Mouse (Mus musculus) CH12.LX (cell line): ENCODE measurements around the gene Ski. TPM values are rescaled to one million over a fixed set of nuclear protein-coding genes. Genes with fewer than 3 reads are reported as not detected.

Source experiments
- DNase-seq: peaks from one replicate; pipeline ENCODE4 v3.0.0-alpha.2; 2013; ENCODE audit errors: extremely low read depth
- H3K27ac ChIP-seq: 2 replicates; pipeline ENCODE4 v1.5.1; 2012; ENCODE audit warnings: low read depth, mild to moderate bottlenecking, control low read depth, moderate library complexity; ENCODE audit not compliant: insufficient read depth
- H3K27me3 ChIP-seq: replicated peaks from 2 replicates; pipeline ENCODE3; 2012; ENCODE audit warnings: inconsistent platforms
- H3K36me3 ChIP-seq, 2 experiments: replicated peaks in 1 of 2; 2 replicates each; pipeline versions ENCODE3 to v1.6.1; 2012; ENCODE audit warnings: inconsistent platforms in 1 of 2, low read length in 1 of 2, mild to moderate bottlenecking in 1 of 2, mixed read lengths in 1 of 2, moderate library complexity in 1 of 2; ENCODE audit not compliant: control insufficient read depth in 1 of 2, insufficient read depth in 1 of 2
- H3K4me1 ChIP-seq, 2 experiments: 2 replicates each; pipeline ENCODE4 v1.6.1; 2012; ENCODE audit warnings: inconsistent platforms in 1 of 2, moderate library complexity in 1 of 2; ENCODE audit not compliant: insufficient read depth in 2 of 2, control insufficient read depth in 1 of 2
- H3K4me2 ChIP-seq: 2 replicates; pipeline ENCODE4 v1.6.1; 2012; ENCODE audit warnings: low read depth, mild to moderate bottlenecking, control low read depth; ENCODE audit not compliant: poor library complexity, insufficient read depth, severe bottlenecking
- H3K4me3 ChIP-seq, 3 experiments: fragments of 150-350 bp in 1 of 3; sonication (generic) in 1 of 3; replicated peaks in 1 of 3; 2 replicates each; pipeline versions ENCODE3 to v1.5.1; 2011 to 2012; ENCODE audit warnings: low read depth in 2 of 3, low read length in 2 of 3, mild to moderate bottlenecking in 2 of 3, moderate library complexity in 2 of 3, control low read depth in 1 of 3, improper control_type of control experiment in 1 of 3, inconsistent platforms in 1 of 3, mixed read lengths in 1 of 3; ENCODE audit not compliant: poor library complexity in 1 of 3
- H3K79me2 ChIP-seq: replicated peaks from 2 replicates; pipeline ENCODE4 v1.6.1; 2012; ENCODE audit warnings: mild to moderate bottlenecking, moderate library complexity; ENCODE audit not compliant: control insufficient read depth, poor library complexity, insufficient read depth, severe bottlenecking; ENCODE audit errors: extremely low read depth
- H3K9ac ChIP-seq: 2 replicates; pipeline ENCODE4 v1.6.1; 2012; ENCODE audit warnings: low read depth, mild to moderate bottlenecking, control low read depth, moderate library complexity; ENCODE audit not compliant: insufficient read depth
- H3K9me3 ChIP-seq: replicated peaks from 2 replicates; pipeline ENCODE3; 2012; ENCODE audit warnings: low read length, inconsistent platforms, mixed read lengths
- BHLHE40 ChIP-seq: IDR thresholded peaks from 2 replicates; pipeline ENCODE4 v1.6.1; 2011; ENCODE audit warnings: mild to moderate bottlenecking, low read depth, low read length, improper control_type of control experiment
- CTCF ChIP-seq, 2 experiments: IDR thresholded peaks in 1 of 2; conservative IDR thresholded peaks in 1 of 2; 2 replicates each; pipeline ENCODE4 v1.5.1; 2011 to 2012; ENCODE audit warnings: low read depth in 2 of 2, low read length in 2 of 2, improper control_type of control experiment in 1 of 2, inconsistent platforms in 1 of 2, mild to moderate bottlenecking in 1 of 2, moderate library complexity in 1 of 2
- ETS1 ChIP-seq: conservative IDR thresholded peaks from 2 replicates; pipeline ENCODE4 v1.6.1; 2012; ENCODE audit warnings: low read depth, mild to moderate bottlenecking, inconsistent platforms, low read length, improper control_type of control experiment, moderate library complexity
- HCFC1 ChIP-seq: IDR thresholded peaks from 2 replicates; pipeline ENCODE4 v1.6.1; 2012; ENCODE audit warnings: low read depth, mild to moderate bottlenecking, inconsistent platforms, low read length, improper control_type of control experiment
- IRF4 ChIP-seq: IDR thresholded peaks from 2 replicates; pipeline ENCODE4 v1.6.1; 2014; ENCODE audit warnings: low read depth, mild to moderate bottlenecking, inconsistent platforms, low read length, improper control_type of control experiment
- MAX ChIP-seq: IDR thresholded peaks from 2 replicates; pipeline ENCODE4 v1.6.1; 2011; ENCODE audit warnings: low read length, improper control_type of control experiment
- MAZ ChIP-seq: IDR thresholded peaks from 2 replicates; pipeline ENCODE4 v1.6.1; 2012; ENCODE audit warnings: low read depth, mild to moderate bottlenecking, inconsistent platforms, low read length, improper control_type of control experiment, moderate library complexity
- MXI1 ChIP-seq: IDR thresholded peaks from 2 replicates; pipeline ENCODE4 v1.6.1; 2011; ENCODE audit warnings: mild to moderate bottlenecking, low read depth, low read length, improper control_type of control experiment
- MYC ChIP-seq: IDR thresholded peaks from 2 replicates; pipeline ENCODE4 v1.6.1; 2011; ENCODE audit warnings: low read depth, mild to moderate bottlenecking, improper control_type of control experiment, low read length
- NELFE ChIP-seq: IDR thresholded peaks from 2 replicates; pipeline ENCODE4 v1.6.1; 2011; ENCODE audit warnings: low read depth, low read length, improper control_type of control experiment
- PAX5 ChIP-seq: IDR thresholded peaks from 2 replicates; pipeline ENCODE4 v1.6.1; 2012; ENCODE audit warnings: low read length, inconsistent platforms, mixed read lengths
- POLR2AphosphoS2 ChIP-seq: IDR thresholded peaks from 2 replicates; pipeline ENCODE4 v1.6.1; 2011; ENCODE audit warnings: low read depth, low read length, improper control_type of control experiment
- RAD21 ChIP-seq: IDR thresholded peaks from 2 replicates; pipeline ENCODE4 v1.6.1; 2011; ENCODE audit warnings: low read depth, mild to moderate bottlenecking, low read length, improper control_type of control experiment, moderate library complexity
- RCOR1 ChIP-seq: conservative IDR thresholded peaks from 2 replicates; pipeline ENCODE4 v1.6.1; 2012; ENCODE audit warnings: low read depth, mild to moderate bottlenecking, inconsistent platforms, low read length, improper control_type of control experiment
- SIN3A ChIP-seq: IDR thresholded peaks from 2 replicates; pipeline ENCODE4 v1.6.1; 2012; ENCODE audit warnings: low read length, improper control_type of control experiment, inconsistent platforms
- SMC3 ChIP-seq: IDR thresholded peaks from 2 replicates; pipeline ENCODE4 v1.6.1; 2011; ENCODE audit warnings: low read depth, low read length, improper control_type of control experiment
- TBP ChIP-seq: conservative IDR thresholded peaks from 2 replicates; pipeline ENCODE4 v1.6.1; 2011; ENCODE audit warnings: low read depth, low read length, improper control_type of control experiment
- ZC3H11A ChIP-seq: IDR thresholded peaks from 2 replicates; pipeline ENCODE4 v1.6.1; 2012; ENCODE audit warnings: low read depth, mild to moderate bottlenecking, inconsistent platforms, low read length, improper control_type of control experiment
- ZKSCAN1 ChIP-seq: IDR thresholded peaks from 2 replicates; pipeline ENCODE4 v1.6.1; 2012; ENCODE audit warnings: low read depth, inconsistent platforms, low read length, improper control_type of control experiment, borderline replicate concordance
- ZMIZ1 ChIP-seq: IDR thresholded peaks from 2 replicates; pipeline ENCODE4 v1.6.1; 2012; ENCODE audit warnings: low read depth, mild to moderate bottlenecking, inconsistent platforms, low read length, improper control_type of control experiment
- dilution Hi-C: fragments of 300-500 bp; cut with MboI; formaldehyde crosslinking; loops from 2 replicates; pipeline ENCODE4 v1.14.3; 2020; ENCODE audit warnings: low sequenced_read_pairs; ENCODE audit not compliant: extremely low pct_unique_long_range_greater_than_20kb, extremely low pct_ligation_motif_present
- in situ Hi-C: fragments of 300-500 bp; cut with MboI; formaldehyde crosslinking; loops from 3 replicates; pipeline ENCODE4 v1.14.3; 2019; ENCODE audit warnings: low sequenced_read_pairs, low pct_ligation_motif_present, low pct_unique_long_range_greater_than_20kb, mixed read lengths
- polyA plus RNA-seq: library from polyadenylated mRNA; unstranded; fragments of >175 nt; gene quantifications from 2 replicates; pipeline ENCODE4 v1.2.1, GENCODE M21; 2012; ENCODE audit warnings: low read depth; ENCODE audit not compliant: insufficient read length
- total RNA-seq, 2 experiments: library from RNA; depleted of rRNA; stranded (reverse); fragments of 300-350 nt in 1 of 2; fragments of >200 nt in 1 of 2; gene quantifications; 2 replicates each; pipeline ENCODE4 v1.2.3; 2012 to 2014

Ski gene
- total and polyA plus RNA-seq, 3 experiments, result 4.1 to 17.9 (median 10.1) TPM

DNA sequence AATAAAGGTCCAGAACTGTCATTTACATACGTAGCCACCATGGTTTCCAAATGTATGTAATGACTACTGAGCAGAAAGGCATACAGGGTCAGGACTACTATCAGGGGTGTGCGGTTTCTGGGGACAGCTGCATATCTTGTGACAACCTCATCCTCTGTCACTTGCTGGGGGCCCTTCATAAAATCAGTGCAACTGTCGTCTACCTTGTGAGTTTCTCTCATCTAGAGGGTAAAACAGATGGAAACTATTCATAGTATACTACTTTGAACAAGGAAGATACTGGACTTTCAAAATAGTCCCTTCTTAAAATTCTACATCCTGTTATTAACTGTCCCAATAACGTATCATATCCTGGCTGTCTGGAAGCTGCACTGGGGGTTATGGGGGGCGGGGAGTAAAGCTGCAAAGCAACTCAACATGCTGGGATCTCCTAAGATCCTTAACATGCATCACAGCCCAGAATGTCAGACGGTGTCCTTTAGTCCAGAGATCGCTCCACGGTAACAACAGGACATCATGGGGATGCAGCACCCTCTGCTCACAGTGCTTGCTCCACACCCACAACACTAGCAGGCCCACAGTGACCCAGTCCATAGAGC, 51.7 kb downstream of the Ski start (continued):
- TF ChIP-seq MAZ, result peak; percentile 71; the same call in 1 of the 2 replicates
- TF ChIP-seq ZKSCAN1, result no peak
- no peak for TF ChIP-seq ZMIZ1
- TF ChIP-seq NELFE, result no peak
- peak; percentile 60 for TF ChIP-seq ETS1
- no peak for TF ChIP-seq MAX
- no peak for TF ChIP-seq PAX5
- 0 out of 2 replicates have a peak, but pooled peaks have one; percentile 4 for TF ChIP-seq SMC3
- peak; percentile 49 for TF ChIP-seq MXI1

DNA sequence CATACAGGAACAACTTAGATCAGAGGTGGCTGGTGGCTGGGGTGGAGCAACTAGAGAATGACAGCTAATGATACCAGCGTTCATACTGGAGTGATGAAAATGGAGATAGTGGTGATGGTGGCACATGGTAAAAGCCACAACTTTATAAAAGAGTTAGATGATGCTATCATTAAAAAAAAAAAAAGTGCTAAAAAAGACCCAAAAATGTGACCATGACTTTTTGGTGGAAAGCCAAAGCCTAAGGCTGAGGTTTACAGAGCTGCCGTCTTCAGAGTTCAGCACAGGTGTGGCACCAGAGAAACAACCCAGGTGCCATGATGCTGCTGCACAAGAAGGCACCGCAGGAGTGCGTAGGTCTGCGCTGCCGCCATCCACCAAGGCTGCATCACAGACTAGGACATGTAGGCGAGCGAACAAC, 53.5 kb downstream of the Ski start:
- Histone ChIP-seq H3K36me3 (peaks cover 0 to 32% of the 10 kb centered on the region in 2 experiments), H3K9ac (no peak overlapping the region), H3K4me3 (no peak overlapping the region), H3K27ac (no peak overlapping the region), H3K9me3 (peaks cover 7% of the 10 kb centered on the region), H3K4me1 (peaks cover 37 to 97% of the 10 kb centered on the region in 2 experiments), H3K27me3 (no peaks in the 10 kb centered on the region), H3K4me2 (no peak overlapping the region)
- in situ Hi-C loops, result no loop called here
- dilution Hi-C loops, result no loop called here
- DNase-seq, result no peak
- TF ChIP-seq ZC3H11A, result no peak
- TF ChIP-seq NELFE, result no peak
- no peak for TF ChIP-seq TBP
- no peak for TF ChIP-seq SIN3A
- no peak for TF ChIP-seq IRF4
- TF ChIP-seq MXI1, result no peak
- no peak for TF ChIP-seq MAX
- no peak for TF ChIP-seq ZMIZ1
- no peak for TF ChIP-seq RCOR1
- TF ChIP-seq BHLHE40, result no peak
- TF ChIP-seq, all 38 proteins: peak for 0
- H3K79me2 ChIP-seq, result peaks cover 80% of the 10 kb centered on the region

DNA sequence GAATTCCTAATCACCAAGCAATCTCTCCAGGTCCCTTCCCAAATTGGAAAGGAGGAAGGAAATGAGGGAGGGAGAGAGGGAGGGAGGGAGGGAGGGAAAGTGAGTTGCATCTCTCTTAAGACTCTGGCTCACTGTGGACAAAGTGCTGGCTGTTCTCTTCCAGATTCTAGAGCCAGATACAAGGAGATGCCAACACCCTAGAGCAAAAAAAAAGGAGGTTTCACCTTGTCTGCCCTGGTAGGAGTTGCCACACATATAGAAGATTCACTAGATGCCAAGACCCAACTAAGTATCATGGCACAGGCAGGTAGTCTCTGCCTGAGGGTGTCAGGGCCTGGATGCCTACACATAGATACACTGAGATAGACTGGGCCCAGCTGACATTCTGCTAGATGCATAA, 56.5 kb downstream of the Ski start:
- H3K4me1 ChIP-seq, result peaks cover 36 to 95% of the 10 kb centered on the region in 2 experiments
- no peak overlapping the region for H3K27ac ChIP-seq
- dilution Hi-C loops (no loop called here), in situ Hi-C loops (no loop called here)
- peaks cover 0 to 28% of the 10 kb centered on the region in 2 experiments for H3K36me3 ChIP-seq
- no peak for TF ChIP-seq MYC
- TF ChIP-seq MXI1, result no peak
- TF ChIP-seq HCFC1, result no peak
- TF ChIP-seq IRF4, result no peak
- TF ChIP-seq RAD21, result no peak
- no peak for TF ChIP-seq POLR2AphosphoS2
- no peak for TF ChIP-seq TBP
- no peak for TF ChIP-seq NELFE
- no peak for TF ChIP-seq CTCF (conservative IDR thresholded peaks at IDR 0.05 in 1 of 2, IDR thresholded peaks at IDR 0.05 in 1 of 2; ENCODE audit: low read depth in 2 of 2, low read length in 2 of 2)
- no peak for TF ChIP-seq MAX
- H3K9me3 ChIP-seq, result peaks cover 7% of the 10 kb centered on the region
- no peak overlapping the region for H3K4me3 ChIP-seq
- no peak for DNase-seq
- H3K4me2 ChIP-seq, result no peak overlapping the region
- peaks cover 60% of the 10 kb centered on the region for H3K79me2 ChIP-seq
- H3K27me3 ChIP-seq, result no peaks in the 10 kb centered on the region
- no peak overlapping the region for H3K9ac ChIP-seq
